Mouse (Mus musculus) lung, embryonic 14.5 days (tissue): Measurements from ENCODE around the gene Terb1. TPM values are rescaled to one million over a fixed set of nuclear protein-coding genes. Genes with fewer than 3 reads are reported as not detected.
A peak's percentile ranks its signal among the peaks of the same experiment; 100 is the strongest.

Experiments used
- ATAC-seq: fragments of 200-750 bp; cut with Nextera tagmentation; 2 replicates; pipeline ENCODE4 v1.8.0; 2017; ENCODE audit warnings: mild to moderate bottlenecking, moderate TSS enrichment, moderate library complexity; ENCODE audit not compliant: insufficient read depth
- DNase-seq: peaks from one replicate; pipeline ENCODE4 v3.0.0-alpha.2; 2015
- H3K27ac ChIP-seq: fragments of 300-500 bp; sonication (generic); 2 replicates; pipeline ENCODE4 v1.5.1; 2014; ENCODE audit warnings: low read depth, mild to moderate bottlenecking, moderate library complexity
- H3K27me3 ChIP-seq: fragments of 300-500 bp; sonication (generic); 2 replicates; pipeline ENCODE4 v1.6.1; 2014; ENCODE audit warnings: low read length, control low read depth; ENCODE audit not compliant: insufficient read depth
- H3K36me3 ChIP-seq: fragments of 300-500 bp; sonication (generic); 2 replicates; pipeline ENCODE4 v1.6.1; 2014; ENCODE audit warnings: control low read depth; ENCODE audit not compliant: insufficient read depth
- H3K4me1 ChIP-seq: fragments of 300-500 bp; sonication (generic); 2 replicates; pipeline ENCODE4 v1.6.1; 2014; ENCODE audit warnings: antibody characterized with exemption, control low read depth; ENCODE audit not compliant: insufficient read depth
- H3K4me2 ChIP-seq: fragments of 300-500 bp; sonication (generic); 2 replicates; pipeline ENCODE4 v1.6.1; 2014; ENCODE audit warnings: mild to moderate bottlenecking
- H3K4me3 ChIP-seq: fragments of 300-500 bp; sonication (generic); 2 replicates; pipeline ENCODE4 v1.5.1; 2014; ENCODE audit warnings: low read depth, low read length
- H3K9ac ChIP-seq: fragments of 300-500 bp; sonication (generic); 2 replicates; pipeline ENCODE4 v1.6.1; 2014
- H3K9me3 ChIP-seq: fragments of 300-500 bp; sonication (generic); 2 replicates; pipeline ENCODE4 v1.6.1; 2016; ENCODE audit warnings: low read depth, low read length, control low read depth
- CTCF ChIP-seq: IDR thresholded peaks from 2 replicates; pipeline ENCODE4 v1.5.1; 2016; ENCODE audit warnings: antibody characterized with exemption, low read depth
- WGBS: fragments of 180-500 bp; shearing (Covaris S2); extraction: QIAGEN DNeasy Blood & Tissue Kit; methylation state at CpG from one replicate; pipeline ENCODE4 v1.1.7; 2014; 5-methylcytosine and 5-hydroxymethylcytosine counted together
- polyA plus RNA-seq: library from polyadenylated mRNA; unstranded; fragments of >200 nt; fragmentation: Nextera tagmentation; extraction: Ambion mirVana; gene quantifications from 2 replicates; pipeline ENCODE4 v1.2.1, GENCODE M21; 2014

The Terb1 gene
- polyA plus RNA-seq, 1 experiment from 2014 or later = 0.14 TPM

- peak; percentile 13 for DNase-seq
- 1% methylated on average over 70 of the region's 76 CpGs for WGBS
- H3K4me2 ChIP-seq = peak overlapping the region; percentile 83
- TF ChIP-seq CTCF = no peak
- H3K27me3 ChIP-seq = peaks cover 54% of the 10 kb centered on the region
- H3K9me3 ChIP-seq = no peaks in the 10 kb centered on the region
- peak overlapping the region; percentile 43 for H3K4me3 ChIP-seq
- H3K4me1 ChIP-seq = no peaks in the 10 kb centered on the region
- no peaks in the 10 kb centered on the region for H3K36me3 ChIP-seq
- no peak overlapping the region for H3K27ac ChIP-seq
- peak overlapping the region; percentile 26 for H3K9ac ChIP-seq
- peak; percentile 45; the same call in 1 of the 2 replicates for ATAC-seq
Observed at GRCm38 (mm10) chr8:104540710-104541514, 31.2 kb upstream of the Terb1 start.

GRCm38 (mm10) chr8:104540238-104540637 is 30.5 kb upstream of the Terb1 start:
- no peak for TF ChIP-seq CTCF
- WGBS = 40% methylated on average over 7 of the region's 7 CpGs
- DNase-seq = no peak

GRCm38 (mm10) chr8:104539566-104539965 is 29.9 kb upstream of the Terb1 start:
- H3K4me2 ChIP-seq = no peak overlapping the region
- no peak for DNase-seq
- H3K27me3 ChIP-seq = peaks cover 54% of the 10 kb centered on the region
- H3K27ac ChIP-seq = no peak overlapping the region
- no peak overlapping the region for H3K4me3 ChIP-seq
- H3K36me3 ChIP-seq = no peaks in the 10 kb centered on the region
- 74% methylated on average over 2 of the region's 2 CpGs for whole genome bisulfite sequencing
- H3K4me1 ChIP-seq = no peaks in the 10 kb centered on the region
- no peak for ATAC-seq
- H3K9me3 ChIP-seq = no peaks in the 10 kb centered on the region
- TF ChIP-seq CTCF = no peak
- H3K9ac ChIP-seq = no peak overlapping the region

More at GRCm38 (mm10) chr8:104540238-104540637, 30.5 kb upstream of the Terb1 start:
- Histone ChIP-seq H3K36me3 (no peaks in the 10 kb centered on the region), H3K4me3 (peak overlapping the region; percentile 43), H3K9me3 (no peaks in the 10 kb centered on the region), H3K27me3 (peaks cover 54% of the 10 kb centered on the region), H3K27ac (no peak overlapping the region), H3K9ac (no peak overlapping the region), H3K4me1 (no peaks in the 10 kb centered on the region), H3K4me2 (peak overlapping the region; percentile 83)
- ATAC-seq = no peak

GRCm38 (mm10) chr8:104538896-104539295 is 29.2 kb upstream of the Terb1 start:
- Histone ChIP-seq H3K4me2 (no peak overlapping the region), H3K9me3 (no peaks in the 10 kb centered on the region), H3K27me3 (peaks cover 54% of the 10 kb centered on the region), H3K4me1 (no peaks in the 10 kb centered on the region), H3K4me3 (no peak overlapping the region), H3K27ac (no peak overlapping the region), H3K36me3 (no peaks in the 10 kb centered on the region), H3K9ac (no peak overlapping the region)
- DNase-seq (no peak), ATAC-seq (no peak)
- no peak for TF ChIP-seq CTCF
- WGBS = 83% methylated on average over 4 of the region's 4 CpGs

GRCm38 (mm10) chr8:104536028-104536427 is 26.3 kb upstream of the Terb1 start:
- DNase-seq (no peak), ATAC-seq (no peak)
- Histone ChIP-seq H3K27ac (no peak overlapping the region), H3K9me3 (no peaks in the 10 kb centered on the region), H3K27me3 (peaks cover 25% of the 10 kb centered on the region), H3K4me2 (no peak overlapping the region), H3K36me3 (no peaks in the 10 kb centered on the region), H3K9ac (no peak overlapping the region), H3K4me3 (no peak overlapping the region; the same call in 1 of the 2 replicates), H3K4me1 (peaks cover 10% of the 10 kb centered on the region; the same call in 1 of the 2 replicates)
- TF ChIP-seq CTCF = no peak
- 81% methylated on average over 4 of the region's 4 CpGs for WGBS

GRCm38 (mm10) chr8:104535378-104535777 is 25.7 kb upstream of the Terb1 start:
- no peak for ATAC-seq
- Histone ChIP-seq H3K36me3 (no peaks in the 10 kb centered on the region), H3K27me3 (peaks cover 19% of the 10 kb centered on the region), H3K4me2 (peak overlapping the region; percentile 72), H3K27ac (no peak overlapping the region), H3K9ac (peak overlapping the region; percentile 88; the same call in 1 of the 2 replicates), H3K4me1 (peaks cover 10% of the 10 kb centered on the region; the same call in 1 of the 2 replicates), H3K9me3 (no peaks in the 10 kb centered on the region), H3K4me3 (peak overlapping the region; percentile 86)
- 23% methylated on average over 7 of the region's 7 CpGs for WGBS
- no peak for TF ChIP-seq CTCF
- DNase-seq = no peak

- ATAC-seq (peak; percentile 65), DNase-seq (no peak)
- peaks cover 10% of the 10 kb centered on the region; the same call in 1 of the 2 replicates for H3K4me1 ChIP-seq
- H3K4me2 ChIP-seq = peak overlapping the region; percentile 72
- H3K9ac ChIP-seq = peak overlapping the region; percentile 88; the same call in 1 of the 2 replicates
- WGBS = 8% methylated on average over 9 of the region's 9 CpGs
- H3K27ac ChIP-seq = no peak overlapping the region
- TF ChIP-seq CTCF = no peak
- peaks cover 12% of the 10 kb centered on the region for H3K27me3 ChIP-seq
- H3K36me3 ChIP-seq = peaks cover 4% of the 10 kb centered on the region; the same call in 1 of the 2 replicates
- peak overlapping the region; percentile 86 for H3K4me3 ChIP-seq
- H3K9me3 ChIP-seq = no peaks in the 10 kb centered on the region
Observed at GRCm38 (mm10) chr8:104534779-104535141, 25.1 kb upstream of the Terb1 start.
